Mouse (Mus musculus) gastrocnemius, postnatal 14 days (tissue): Measurements from ENCODE around the gene Shroom4. TPM values are rescaled to one million over a fixed set of nuclear protein-coding genes. Genes with fewer than 3 reads are reported as not detected.

Experiments used
- DNase-seq: peaks from one replicate; pipeline ENCODE4 v3.0.0; 2021; ENCODE audit warnings: mixed read lengths
- intact Hi-C: fragments of 180-260 bp; cut with DNase I; formaldehyde crosslinking; loops from one replicate; pipeline ENCODE4 v1.15.1; 2025; ENCODE audit warnings: low total_unique reads
- total RNA-seq, 2 experiments: library from RNA; stranded (reverse); gene quantifications; 2 replicates each; pipeline ENCODE4 v1.2.3; 2021

Shroom4 gene
- total RNA-seq, 2 experiments from 2014 or later = 5.2 to 7.8 TPM

DNA sequence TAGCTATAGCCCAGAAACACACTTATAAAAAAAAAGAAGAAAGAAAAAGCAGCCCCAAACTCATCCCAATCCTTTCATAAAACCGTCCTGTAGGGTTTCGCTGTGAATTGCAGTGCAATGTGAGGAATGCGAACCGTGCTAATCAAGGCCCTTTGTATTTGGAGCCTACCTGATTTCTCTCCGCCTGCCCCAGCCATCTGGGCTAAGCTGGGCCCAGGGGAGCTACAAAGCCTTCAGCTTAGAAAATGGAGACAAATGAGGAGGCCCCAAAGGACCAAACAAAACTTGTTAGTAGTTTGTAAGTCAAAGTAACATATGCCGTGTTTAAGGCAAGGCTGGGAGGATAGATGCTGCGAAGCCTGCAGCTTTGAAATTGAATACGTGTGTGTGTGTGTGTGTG, 84.2 kb downstream of the Shroom4 start:
- intact Hi-C loops = no loop called here
- no peak for DNase-seq

DNA sequence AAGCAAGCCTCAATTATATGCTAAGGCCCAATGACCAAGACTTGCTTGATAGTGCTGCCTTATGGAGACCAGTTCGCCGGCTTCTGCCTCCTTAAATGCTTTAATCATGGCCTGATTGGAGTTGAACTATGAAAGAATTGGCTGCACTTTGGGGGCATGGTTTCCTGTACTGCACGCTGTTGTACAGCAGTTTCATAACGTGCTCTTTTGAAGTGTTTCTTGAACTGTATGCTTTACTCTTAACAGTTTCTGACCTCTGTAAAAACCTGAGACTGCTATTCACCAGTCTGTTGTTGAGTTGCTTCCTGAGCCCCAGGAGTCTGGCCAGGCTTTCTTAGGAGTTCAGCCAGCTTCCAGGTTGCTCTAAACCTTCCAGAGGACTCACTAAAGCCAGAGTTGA, 90.8 kb downstream of the Shroom4 start:
- DNase-seq = no peak
- intact Hi-C loops = no loop called here

DNA sequence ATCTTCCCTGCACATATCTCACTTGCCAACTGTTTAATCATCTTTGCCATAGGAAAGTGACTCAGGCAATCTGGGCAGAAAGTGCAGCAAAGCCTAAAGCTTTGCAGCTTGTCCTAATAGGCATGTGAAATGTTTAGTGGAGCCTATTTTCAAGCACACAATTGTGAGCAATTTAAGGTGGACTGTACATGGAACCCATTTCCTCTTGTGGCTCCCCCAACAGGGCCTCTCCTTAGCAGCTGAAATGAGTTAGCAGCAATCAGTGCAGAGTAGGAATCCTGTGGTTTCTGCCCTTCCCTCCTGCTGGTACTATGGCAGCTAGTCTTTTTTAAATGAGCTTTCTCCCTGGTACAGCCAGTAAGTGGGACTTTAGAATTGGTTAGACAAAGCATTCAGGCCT, 95.8 kb downstream of the Shroom4 start:
- DNase-seq = no peak
- intact Hi-C loops = no loop called here

DNA sequence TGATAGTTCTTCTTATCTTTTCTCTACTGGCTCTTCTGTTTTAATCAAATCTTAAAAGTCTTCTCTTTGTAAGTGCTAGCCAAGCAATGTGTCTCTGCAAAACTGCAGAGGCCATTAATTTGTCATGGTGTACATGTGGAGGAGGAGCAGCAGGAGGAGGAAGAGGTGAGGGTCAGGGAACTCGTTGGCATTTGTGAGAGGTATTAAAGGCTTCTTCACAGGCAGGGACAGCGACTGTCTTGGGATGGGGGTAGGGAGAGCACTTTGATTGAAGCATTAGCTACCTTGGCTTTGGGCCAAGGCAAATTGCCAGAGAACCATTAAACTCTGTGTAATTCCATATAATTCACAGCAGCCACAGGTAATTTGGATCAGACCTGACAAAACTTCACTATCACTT, 96.7 kb downstream of the Shroom4 start:
- DNase-seq = no peak
- intact Hi-C loops = no loop called here

DNA sequence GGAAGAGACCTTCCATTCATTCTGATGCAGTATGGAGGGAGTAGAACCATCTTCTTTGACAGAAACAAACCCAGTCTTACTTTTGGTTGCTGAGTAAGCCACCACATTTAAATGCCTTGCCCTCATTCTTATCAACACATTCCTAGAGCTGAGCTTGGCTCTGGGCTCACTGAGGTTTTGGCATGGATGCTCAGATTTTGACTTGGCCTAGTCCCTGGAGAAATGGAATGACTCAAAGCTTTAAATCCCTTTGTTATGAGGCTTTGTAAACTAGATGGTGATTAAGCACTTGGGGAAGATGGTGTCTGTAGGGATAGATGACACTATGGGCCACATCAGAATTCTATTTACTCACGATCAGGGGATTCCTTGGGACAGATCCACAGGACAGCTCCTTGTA, 102.2 kb downstream of the Shroom4 start:
- DNase-seq = no peak
- intact Hi-C loops = no loop called here

DNA sequence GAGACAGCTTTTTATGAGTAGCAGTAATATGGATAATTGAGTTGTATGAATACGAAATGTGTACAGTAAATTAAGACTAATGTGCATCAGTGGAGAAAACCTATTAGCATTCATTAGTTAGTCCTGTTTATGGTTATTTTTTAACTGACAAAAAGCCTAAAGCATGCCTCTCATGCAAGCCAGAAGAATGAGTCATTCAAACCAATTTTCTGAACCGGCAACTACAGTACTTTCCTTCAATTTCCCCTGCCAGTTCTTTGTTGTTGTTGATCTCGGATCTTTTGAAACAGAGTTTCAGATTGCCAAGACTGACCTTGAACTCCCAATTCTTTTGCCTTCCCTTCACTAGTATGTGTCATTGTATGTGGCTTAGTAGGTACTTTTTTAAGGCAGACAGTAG, 117.6 kb downstream of the Shroom4 start:
- intact Hi-C loops = no loop called here
- no peak for DNase-seq

DNA sequence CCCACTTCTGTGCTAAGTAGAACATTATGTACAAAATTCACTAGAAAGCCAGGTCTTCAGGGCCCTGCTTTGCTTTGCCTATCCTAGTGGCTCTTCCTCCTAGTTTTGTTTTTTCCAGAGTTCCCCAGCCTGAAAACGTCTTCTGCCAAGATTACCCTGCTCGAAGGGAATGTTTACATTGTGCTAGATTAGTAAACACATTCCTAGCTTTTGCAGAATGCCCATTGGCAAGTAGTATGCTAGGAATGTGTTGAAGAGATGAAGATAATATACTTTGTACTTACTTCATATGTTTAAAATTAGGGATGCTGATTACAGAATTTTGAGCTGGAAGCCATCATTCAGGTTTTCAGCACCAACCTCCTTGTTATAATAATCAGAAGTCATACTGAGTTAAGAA, 118.8 kb downstream of the Shroom4 start:
- no peak for DNase-seq
- intact Hi-C loops = no loop called here

- intact Hi-C loops = no loop called here
- DNase-seq = no peak
These were observed 123.3 kb downstream of the Shroom4 start for GRCm38 (mm10) chrX:6522935-6523334.

GRCm38 (mm10) chrX:6536636-6537035, 137.0 kb downstream of the Shroom4 start:
- no peak for DNase-seq
- intact Hi-C loops = no loop called here

GRCm38 (mm10) chrX:6537689-6538088, 138.0 kb downstream of the Shroom4 start:
- no peak for DNase-seq
- intact Hi-C loops = no loop called here

- no peak for DNase-seq
- intact Hi-C loops = no loop called here
These were observed 165.4 kb downstream of the Shroom4 start for GRCm38 (mm10) chrX:6565066-6565465.

DNA sequence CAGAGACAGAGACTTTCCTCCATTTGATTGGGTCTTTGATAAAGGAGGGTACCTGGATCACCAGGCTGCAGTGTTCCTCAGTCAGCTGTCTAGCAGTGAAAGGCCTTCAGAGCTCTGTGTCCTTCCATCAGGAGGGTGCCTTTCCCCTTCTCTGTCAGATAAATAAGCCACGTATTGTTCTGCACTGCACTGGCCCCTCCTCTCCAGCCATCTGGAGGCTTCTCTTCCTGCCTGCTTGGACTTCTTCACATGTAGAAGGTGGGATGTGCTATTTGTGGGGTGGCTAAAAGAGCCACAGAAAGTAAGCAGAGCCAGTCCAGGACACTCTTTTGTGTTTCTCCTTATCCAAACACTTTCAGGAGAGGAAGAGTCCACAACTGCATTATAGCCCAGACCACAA, 174.9 kb downstream of the Shroom4 start:
- intact Hi-C loops = no loop called here
- no peak for DNase-seq

GRCm38 (mm10) chrX:6577001-6577400, 177.3 kb downstream of the Shroom4 start:
- DNase-seq = no peak
- intact Hi-C loops = no loop called here

GRCm38 (mm10) chrX:6580671-6581070, 181.0 kb downstream of the Shroom4 start:
- no peak for DNase-seq
- intact Hi-C loops = no loop called here

DNA sequence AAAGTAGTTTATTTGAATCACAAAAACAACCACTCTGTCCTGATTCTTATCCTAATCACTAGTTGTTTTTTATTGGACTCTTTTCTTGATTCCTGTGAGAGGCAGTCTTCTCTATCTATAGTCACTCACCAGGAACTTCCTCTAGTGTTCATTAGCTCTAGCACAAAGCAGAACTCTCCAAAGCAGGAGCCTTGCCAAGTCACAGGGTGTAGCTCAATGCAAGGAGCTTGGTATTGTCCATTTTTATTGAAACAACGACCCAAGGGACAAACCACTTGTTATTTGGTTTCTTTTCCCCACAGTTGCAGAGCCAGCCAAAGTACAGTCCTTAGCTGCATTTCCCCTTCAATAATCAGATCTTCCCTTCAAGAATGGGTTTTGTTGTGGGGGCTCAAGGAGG, 181.5 kb downstream of the Shroom4 start:
- no peak for DNase-seq
- intact Hi-C loops = no loop called here

GRCm38 (mm10) chrX:6582646-6583045, 183.0 kb downstream of the Shroom4 start:
- no peak for DNase-seq
- intact Hi-C loops = no loop called here

- DNase-seq = no peak
These were observed 194.5 kb downstream of the Shroom4 start for GRCm38 (mm10) chrX:6594183-6594582.

GRCm38 (mm10) chrX:6654024-6654423, 254.4 kb downstream of the Shroom4 start:
- DNase-seq = no peak

More at GRCm38 (mm10) chrX:6594183-6594582, 194.5 kb downstream of the Shroom4 start:
- intact Hi-C loops = no loop called here

GRCm38 (mm10) chrX:6658820-6659324, 259.2 kb downstream of the Shroom4 start:
- intact Hi-C loops = no loop called here
- DNase-seq = no peak

More at GRCm38 (mm10) chrX:6654024-6654423, 254.4 kb downstream of the Shroom4 start:
- intact Hi-C loops = no loop called here
